Mouse (Mus musculus): ENCODE data around the gene Smarce1. TPM values are rescaled to one million over a fixed set of nuclear protein-coding genes. Genes with fewer than 3 reads are reported as not detected.

Smarce1 gene
- polyA plus RNA-seq, 1 experiment from 2014 or later: 225 TPM

GRCm38 (mm10) chr11:99169438-99169837 is 61.4 kb downstream of the Smarce1 start:
- Histone ChIP-seq H3K4me2 (ENCODE audit: low read length) (no peak overlapping the region), H3K27me3 (replicated peaks; ENCODE audit: control insufficient read depth, insufficient read depth, low read length) (no peaks in the 10 kb centered on the region), H3K4me3 (ENCODE audit: low read length) (no peak overlapping the region), H3K4me1 (ENCODE audit: control insufficient read depth, insufficient read depth, low read depth, low read length) (no peaks in the 10 kb centered on the region), H3K36me3 (ENCODE audit: control insufficient read depth, insufficient read depth, low read length) (no peaks in the 10 kb centered on the region), H3K9me3 (ENCODE audit: control insufficient read depth, low read length) (peaks cover 4% of the 10 kb centered on the region; the same call in 1 of the 2 replicates), H3K9ac (ENCODE audit: low read depth, low read length) (no peak overlapping the region), H3K27ac (ENCODE audit: low read depth, low read length) (no peak overlapping the region)
- WGBS: 95% methylated on average over 2 of the region's 2 CpGs
- no peak for ATAC-seq

- Histone ChIP-seq H3K27ac (ENCODE audit: low read depth, low read length) (no peak overlapping the region), H3K27me3 (replicated peaks; ENCODE audit: control insufficient read depth, insufficient read depth, low read length) (no peaks in the 10 kb centered on the region), H3K9ac (ENCODE audit: low read depth, low read length) (no peak overlapping the region), H3K9me3 (ENCODE audit: control insufficient read depth, low read length) (no peaks in the 10 kb centered on the region), H3K4me1 (ENCODE audit: control insufficient read depth, insufficient read depth, low read depth, low read length) (no peaks in the 10 kb centered on the region), H3K4me2 (ENCODE audit: low read length) (no peak overlapping the region), H3K4me3 (ENCODE audit: low read length) (no peak overlapping the region), H3K36me3 (ENCODE audit: control insufficient read depth, insufficient read depth, low read length) (no peaks in the 10 kb centered on the region)
- ATAC-seq: no peak
- WGBS: 67% methylated on average over 12 of the region's 12 CpGs
Measured at GRCm38 (mm10) chr11:99168030-99168474, 62.8 kb downstream of the Smarce1 start.

GRCm38 (mm10) chr11:99167576-99167975 is 63.2 kb downstream of the Smarce1 start:
- H3K27ac ChIP-seq (ENCODE audit: low read depth, low read length): no peak overlapping the region
- H3K4me2 ChIP-seq (ENCODE audit: low read length): no peak overlapping the region
- no peaks in the 10 kb centered on the region for H3K4me1 ChIP-seq (ENCODE audit: control insufficient read depth, insufficient read depth, low read depth, low read length)
- 89% methylated on average over 7 of the region's 7 CpGs for WGBS
- H3K36me3 ChIP-seq (ENCODE audit: control insufficient read depth, insufficient read depth, low read length): no peaks in the 10 kb centered on the region
- no peaks in the 10 kb centered on the region for H3K27me3 ChIP-seq (replicated peaks; ENCODE audit: control insufficient read depth, insufficient read depth, low read length)
- H3K9me3 ChIP-seq (ENCODE audit: control insufficient read depth, low read length): no peaks in the 10 kb centered on the region
- H3K4me3 ChIP-seq (ENCODE audit: low read length): no peak overlapping the region
- no peak overlapping the region for H3K9ac ChIP-seq (ENCODE audit: low read depth, low read length)
- no peak for ATAC-seq

- Histone ChIP-seq H3K27me3 (replicated peaks; ENCODE audit: control insufficient read depth, insufficient read depth, low read length) (no peaks in the 10 kb centered on the region), H3K9ac (ENCODE audit: low read depth, low read length) (no peak overlapping the region)
- WGBS: 91% methylated on average over 7 of the region's 7 CpGs
Measured at GRCm38 (mm10) chr11:99166241-99166640, 64.6 kb downstream of the Smarce1 start.

GRCm38 (mm10) chr11:99165031-99165752 is 65.6 kb downstream of the Smarce1 start:
- 78% methylated on average over 11 of the region's 11 CpGs for WGBS
- Histone ChIP-seq H3K27ac (ENCODE audit: low read depth, low read length) (no peak overlapping the region), H3K4me2 (ENCODE audit: low read length) (no peak overlapping the region), H3K4me1 (ENCODE audit: control insufficient read depth, insufficient read depth, low read depth, low read length) (no peaks in the 10 kb centered on the region), H3K36me3 (ENCODE audit: control insufficient read depth, insufficient read depth, low read length) (no peaks in the 10 kb centered on the region), H3K9ac (ENCODE audit: low read depth, low read length) (no peak overlapping the region), H3K9me3 (ENCODE audit: control insufficient read depth, low read length) (no peaks in the 10 kb centered on the region), H3K4me3 (ENCODE audit: low read length) (no peak overlapping the region), H3K27me3 (replicated peaks; ENCODE audit: control insufficient read depth, insufficient read depth, low read length) (no peaks in the 10 kb centered on the region)
- no peak for ATAC-seq

More at GRCm38 (mm10) chr11:99166241-99166640, 64.6 kb downstream of the Smarce1 start:
- Histone ChIP-seq H3K4me2 (ENCODE audit: low read length) (no peak overlapping the region), H3K9me3 (ENCODE audit: control insufficient read depth, low read length) (no peaks in the 10 kb centered on the region), H3K4me1 (ENCODE audit: control insufficient read depth, insufficient read depth, low read depth, low read length) (no peaks in the 10 kb centered on the region), H3K36me3 (ENCODE audit: control insufficient read depth, insufficient read depth, low read length) (no peaks in the 10 kb centered on the region), H3K27ac (ENCODE audit: low read depth, low read length) (no peak overlapping the region), H3K4me3 (ENCODE audit: low read length) (no peak overlapping the region)
- ATAC-seq: no peak

GRCm38 (mm10) chr11:99162972-99163686 is 67.7 kb downstream of the Smarce1 start:
- H3K27me3 ChIP-seq (replicated peaks; ENCODE audit: control insufficient read depth, insufficient read depth, low read length): no peaks in the 10 kb centered on the region
- H3K4me1 ChIP-seq (ENCODE audit: control insufficient read depth, insufficient read depth, low read depth, low read length): no peaks in the 10 kb centered on the region
- ATAC-seq: no peak
- H3K4me3 ChIP-seq (ENCODE audit: low read length): no peak overlapping the region
- 76% methylated on average over 10 of the region's 10 CpGs for WGBS
- H3K4me2 ChIP-seq (ENCODE audit: low read length): no peak overlapping the region
- no peak overlapping the region for H3K27ac ChIP-seq (ENCODE audit: low read depth, low read length)
- no peaks in the 10 kb centered on the region for H3K36me3 ChIP-seq (ENCODE audit: control insufficient read depth, insufficient read depth, low read length)
- H3K9me3 ChIP-seq (ENCODE audit: control insufficient read depth, low read length): no peaks in the 10 kb centered on the region
- no peak overlapping the region for H3K9ac ChIP-seq (ENCODE audit: low read depth, low read length)

- H3K36me3 ChIP-seq (ENCODE audit: control insufficient read depth, insufficient read depth, low read length): no peaks in the 10 kb centered on the region
- no peak overlapping the region for H3K4me2 ChIP-seq (ENCODE audit: low read length)
- H3K27ac ChIP-seq (ENCODE audit: low read depth, low read length): no peak overlapping the region
- H3K9me3 ChIP-seq (ENCODE audit: control insufficient read depth, low read length): no peaks in the 10 kb centered on the region
- no peaks in the 10 kb centered on the region for H3K27me3 ChIP-seq (replicated peaks; ENCODE audit: control insufficient read depth, insufficient read depth, low read length)
- no peak overlapping the region for H3K9ac ChIP-seq (ENCODE audit: low read depth, low read length)
- no peaks in the 10 kb centered on the region for H3K4me1 ChIP-seq (ENCODE audit: control insufficient read depth, insufficient read depth, low read depth, low read length)
- no peak overlapping the region for H3K4me3 ChIP-seq (ENCODE audit: low read length)
- no peak for ATAC-seq
- 51% methylated on average over 5 of the region's 5 CpGs for WGBS
Measured at GRCm38 (mm10) chr11:99161648-99162047, 69.2 kb downstream of the Smarce1 start.

- no peak for ATAC-seq
- 84% methylated on average over 6 of the region's 6 CpGs for WGBS
- Histone ChIP-seq H3K4me1 (ENCODE audit: control insufficient read depth, insufficient read depth, low read depth, low read length) (no peaks in the 10 kb centered on the region), H3K27ac (ENCODE audit: low read depth, low read length) (no peak overlapping the region), H3K36me3 (ENCODE audit: control insufficient read depth, insufficient read depth, low read length) (no peaks in the 10 kb centered on the region), H3K27me3 (replicated peaks; ENCODE audit: control insufficient read depth, insufficient read depth, low read length) (no peaks in the 10 kb centered on the region), H3K9me3 (ENCODE audit: control insufficient read depth, low read length) (no peaks in the 10 kb centered on the region), H3K9ac (ENCODE audit: low read depth, low read length) (no peak overlapping the region), H3K4me3 (ENCODE audit: low read length) (no peak overlapping the region), H3K4me2 (ENCODE audit: low read length) (no peak overlapping the region)
Measured at GRCm38 (mm10) chr11:99160228-99160627, 70.6 kb downstream of the Smarce1 start.

Measured in hindbrain, embryonic 16.5 days (tissue).